Mouse (Mus musculus) forebrain, embryonic 14.5 days (tissue): ENCODE data around the gene Ube2d3. TPM values are rescaled to one million over a fixed set of nuclear protein-coding genes. Genes with fewer than 3 reads are reported as not detected.

Experiments used
- ATAC-seq: fragments of 200-750 bp; cut with Nextera tagmentation; 2 replicates; pipeline ENCODE4 v1.8.0; 2017; ENCODE audit warnings: mild to moderate bottlenecking, moderate library complexity
- DNase-seq: peaks from one replicate; pipeline ENCODE4 v3.0.0-alpha.2; 2015; ENCODE audit warnings: low spot score
- H3K27ac ChIP-seq: fragments of 300-500 bp; sonication (generic); 2 replicates; pipeline ENCODE4 v1.5.1; 2014; ENCODE audit warnings: low read depth, mild to moderate bottlenecking, control low read depth, low read length, moderate library complexity
- H3K27me3 ChIP-seq: fragments of 300-500 bp; sonication (generic); replicated peaks from 2 replicates; pipeline ENCODE4 v1.6.1; 2014; ENCODE audit warnings: low read length, control low read depth, mixed read lengths; ENCODE audit not compliant: control insufficient read depth, insufficient read depth
- H3K36me3 ChIP-seq: fragments of 300-500 bp; sonication (generic); 2 replicates; pipeline ENCODE4 v1.6.1; 2014; ENCODE audit warnings: low read length, control low read depth; ENCODE audit not compliant: control insufficient read depth, insufficient read depth
- H3K4me1 ChIP-seq: fragments of 300-500 bp; sonication (generic); 2 replicates; pipeline ENCODE4 v1.6.1; 2014; ENCODE audit warnings: antibody characterized with exemption, low read length, control low read depth; ENCODE audit not compliant: control insufficient read depth, insufficient read depth
- H3K4me2 ChIP-seq: fragments of 300-500 bp; sonication (generic); 2 replicates; pipeline ENCODE4 v1.6.1; 2014; ENCODE audit warnings: mild to moderate bottlenecking, control low read depth, low read length
- H3K4me3 ChIP-seq: fragments of 300-500 bp; sonication (generic); 2 replicates; pipeline ENCODE4 v1.5.1; 2014; ENCODE audit warnings: low read depth, low read length, control low read depth
- H3K9ac ChIP-seq: fragments of 300-500 bp; sonication (generic); 2 replicates; pipeline ENCODE4 v1.6.1; 2014; ENCODE audit warnings: mild to moderate bottlenecking, low read length, control low read depth, moderate library complexity
- H3K9me3 ChIP-seq: fragments of 300-500 bp; sonication (generic); replicated peaks from 2 replicates; pipeline ENCODE4 v1.6.1; 2016; ENCODE audit warnings: low read length, control low read depth, mixed read lengths; ENCODE audit not compliant: control insufficient read depth
- WGBS: fragments of 180-500 bp; shearing (Covaris S2); extraction: QIAGEN DNeasy Blood & Tissue Kit; methylation state at CpG from one replicate; pipeline ENCODE4 v1.1.7; 2014; 5-methylcytosine and 5-hydroxymethylcytosine counted together
- polyA plus RNA-seq: library from polyadenylated mRNA; unstranded; fragments of >200 nt; fragmentation: Nextera tagmentation; extraction: Ambion mirVana; gene quantifications from 2 replicates; pipeline ENCODE4 v1.2.1, GENCODE M21; 2014

Ube2d3 gene
- polyA plus RNA-seq, 1 experiment from 2014 or later: 473 TPM

DNA sequence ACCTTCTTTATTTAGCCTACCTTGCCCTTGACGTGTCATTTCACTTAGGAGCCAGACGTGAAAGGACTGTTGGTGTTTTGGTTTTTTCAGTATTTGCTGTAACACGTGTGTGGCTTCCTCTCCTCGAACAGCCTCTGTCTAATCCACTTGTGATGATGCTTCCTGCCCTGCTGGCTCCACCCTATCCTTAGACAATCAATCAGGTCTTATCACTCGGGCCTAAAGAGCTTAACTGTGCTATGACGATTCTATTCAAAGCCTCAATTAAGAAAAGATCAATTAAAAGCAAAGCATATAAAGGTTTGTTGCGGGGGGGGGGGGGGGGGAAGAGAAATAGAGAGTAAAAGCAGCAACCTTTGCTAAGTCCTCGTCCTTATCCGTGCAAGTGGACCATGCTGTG lies 30.6 kb upstream of the Ube2d3 start:
- H3K27ac ChIP-seq: no peak overlapping the region
- peaks cover 3% of the 10 kb centered on the region; the same call in 1 of the 2 replicates for H3K4me1 ChIP-seq
- 75% methylated on average over 8 of the region's 9 CpGs for WGBS
- H3K9me3 ChIP-seq: no peaks in the 10 kb centered on the region
- H3K27me3 ChIP-seq: no peaks in the 10 kb centered on the region
- DNase-seq (no peak), ATAC-seq (no peak)
- peaks cover 25% of the 10 kb centered on the region; the same call in 1 of the 2 replicates for H3K36me3 ChIP-seq
- H3K4me2 ChIP-seq: no peak overlapping the region
- no peak overlapping the region for H3K9ac ChIP-seq
- no peak overlapping the region for H3K4me3 ChIP-seq

- Histone ChIP-seq H3K9me3 (no peaks in the 10 kb centered on the region), H3K4me2 (no peak overlapping the region), H3K36me3 (peaks cover 25% of the 10 kb centered on the region; the same call in 1 of the 2 replicates), H3K9ac (no peak overlapping the region), H3K27ac (no peak overlapping the region), H3K4me1 (no peaks in the 10 kb centered on the region), H3K4me3 (no peak overlapping the region), H3K27me3 (no peaks in the 10 kb centered on the region)
- ATAC-seq (no peak), DNase-seq (no peak)
- WGBS: 97% methylated on average over 5 of the region's 5 CpGs
Observed at GRCm38 (mm10) chr3:135409219-135409618, 28.7 kb upstream of the Ube2d3 start.

DNA sequence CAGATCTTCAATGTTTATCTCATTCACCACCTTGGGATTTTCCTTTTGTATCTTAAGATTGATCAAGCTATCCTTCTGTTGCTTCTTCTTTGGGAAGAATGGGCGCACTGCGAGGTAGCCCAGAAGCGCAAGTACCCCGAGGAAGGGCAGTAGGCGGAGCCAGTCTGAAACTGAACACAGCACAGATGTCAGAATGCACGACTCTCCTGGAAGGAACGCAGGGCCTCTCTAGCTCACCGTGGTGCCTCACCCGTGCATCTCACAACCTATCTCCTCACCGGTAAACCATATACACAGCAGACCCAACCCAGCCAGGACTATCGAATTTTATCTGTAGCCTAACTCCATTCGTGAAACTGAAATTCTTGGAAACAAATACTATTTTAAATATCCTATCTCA lies 26.9 kb upstream of the Ube2d3 start:
- H3K4me1 ChIP-seq: no peaks in the 10 kb centered on the region
- H3K9ac ChIP-seq: no peak overlapping the region
- no peak overlapping the region for H3K4me3 ChIP-seq
- 96% methylated on average over 12 of the region's 12 CpGs for WGBS
- H3K36me3 ChIP-seq: peaks cover 21% of the 10 kb centered on the region; the same call in 1 of the 2 replicates
- no peak for ATAC-seq
- H3K27me3 ChIP-seq: no peaks in the 10 kb centered on the region
- H3K4me2 ChIP-seq: no peak overlapping the region
- H3K27ac ChIP-seq: no peak overlapping the region
- DNase-seq: no peak
- no peaks in the 10 kb centered on the region for H3K9me3 ChIP-seq

GRCm38 (mm10) chr3:135411824-135412223 lies 26.1 kb upstream of the Ube2d3 start:
- no peak for ATAC-seq
- Histone ChIP-seq H3K9me3 (no peaks in the 10 kb centered on the region), H3K4me1 (no peaks in the 10 kb centered on the region), H3K36me3 (peaks cover 20% of the 10 kb centered on the region; the same call in 1 of the 2 replicates), H3K27me3 (no peaks in the 10 kb centered on the region), H3K9ac (no peak overlapping the region), H3K4me3 (no peak overlapping the region), H3K27ac (no peak overlapping the region), H3K4me2 (no peak overlapping the region)
- WGBS: 73% methylated on average over 9 of the region's 9 CpGs
- no peak for DNase-seq

DNA sequence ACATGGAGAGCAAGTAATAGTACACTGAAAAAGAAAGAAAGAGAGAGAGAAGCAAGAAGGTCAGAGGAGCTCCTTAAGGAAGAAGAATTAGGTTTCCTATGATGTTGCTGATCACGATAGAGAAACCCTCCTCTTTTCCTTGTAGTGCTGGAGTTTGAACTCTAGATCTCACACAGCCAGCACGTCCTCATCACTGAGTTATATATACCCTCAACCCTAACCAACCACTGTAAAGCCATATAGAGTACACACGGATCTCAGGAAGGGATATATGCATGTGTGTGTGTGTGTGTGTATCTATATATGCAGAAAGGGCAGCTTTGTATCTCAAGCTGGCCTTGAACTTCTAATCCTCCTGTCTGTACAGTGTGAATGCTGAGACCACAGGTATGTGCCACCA lies 20.7 kb upstream of the Ube2d3 start:
- Histone ChIP-seq H3K9ac (no peak overlapping the region), H3K4me1 (peaks cover 5% of the 10 kb centered on the region), H3K9me3 (no peaks in the 10 kb centered on the region), H3K27me3 (no peaks in the 10 kb centered on the region), H3K4me3 (no peak overlapping the region), H3K4me2 (no peak overlapping the region), H3K27ac (no peak overlapping the region), H3K36me3 (0 out of 2 replicates have a peak, but pooled peaks cover 4% of the 10 kb centered on the region)
- no peak for DNase-seq
- ATAC-seq: no peak
- WGBS: 82% methylated on average over 3 of the region's 3 CpGs

DNA sequence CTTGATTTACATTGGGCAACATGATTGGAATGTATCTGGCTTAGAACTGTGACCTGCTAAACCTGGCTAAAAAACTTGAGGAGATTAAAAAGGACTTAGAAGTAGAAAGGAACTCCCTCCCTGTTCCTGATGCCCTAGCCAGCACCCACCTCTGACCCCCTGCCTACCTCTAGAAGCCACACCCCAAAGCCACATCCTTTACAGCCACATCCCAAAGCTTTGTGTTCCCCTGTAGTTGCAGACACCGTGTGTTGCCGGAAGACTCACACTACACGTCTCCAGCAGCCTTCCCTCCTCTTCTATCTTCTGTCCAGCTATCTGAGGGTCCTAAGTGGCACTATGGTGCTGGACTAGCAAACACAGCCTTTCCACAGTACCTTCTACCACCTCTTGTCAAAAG lies 20.1 kb upstream of the Ube2d3 start:
- Histone ChIP-seq H3K27ac (no peak overlapping the region), H3K4me2 (no peak overlapping the region), H3K36me3 (0 out of 2 replicates have a peak, but pooled peaks cover 4% of the 10 kb centered on the region), H3K9me3 (no peaks in the 10 kb centered on the region), H3K9ac (no peak overlapping the region), H3K4me3 (no peak overlapping the region), H3K27me3 (no peaks in the 10 kb centered on the region), H3K4me1 (peaks cover 7% of the 10 kb centered on the region)
- 87% methylated on average over 3 of the region's 3 CpGs for WGBS
- ATAC-seq (no peak), DNase-seq (no peak)

DNA sequence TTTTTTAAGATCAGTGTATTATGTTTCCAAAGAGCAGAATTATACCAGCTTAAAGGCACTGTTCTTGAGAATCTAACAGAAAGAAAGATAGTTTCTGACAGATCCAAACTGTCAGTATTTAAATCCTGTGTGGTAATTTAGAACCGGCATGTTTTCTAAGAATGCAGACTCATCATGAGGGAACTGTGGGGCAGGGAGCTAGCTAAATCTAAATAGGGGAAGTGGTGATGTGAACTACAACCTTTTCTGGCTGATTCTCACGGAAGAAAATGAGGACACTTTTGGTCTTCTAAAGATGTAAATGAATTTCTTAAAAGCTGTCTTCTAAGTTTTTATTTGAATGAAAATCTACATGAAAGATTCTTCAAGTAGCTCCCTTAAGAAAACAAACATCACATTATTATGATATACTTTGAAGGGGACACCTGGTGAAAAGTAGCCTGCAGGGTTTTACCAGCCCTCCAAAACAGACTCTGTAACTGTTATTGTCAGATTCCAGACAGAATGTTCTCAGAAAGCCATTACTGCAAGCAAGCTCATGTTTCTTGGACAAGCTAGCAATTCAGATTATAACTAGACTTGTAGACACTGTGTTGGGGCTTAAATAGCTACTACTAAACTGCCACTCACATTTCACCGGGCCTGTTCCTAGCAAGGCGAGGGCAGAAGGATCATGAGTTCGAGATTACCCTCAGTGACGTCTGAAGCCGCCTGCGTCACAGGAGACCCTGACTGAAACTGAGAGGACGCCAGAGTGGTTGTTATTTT lies 17.2 kb upstream of the Ube2d3 start:
- no peak overlapping the region for H3K4me3 ChIP-seq

DNA sequence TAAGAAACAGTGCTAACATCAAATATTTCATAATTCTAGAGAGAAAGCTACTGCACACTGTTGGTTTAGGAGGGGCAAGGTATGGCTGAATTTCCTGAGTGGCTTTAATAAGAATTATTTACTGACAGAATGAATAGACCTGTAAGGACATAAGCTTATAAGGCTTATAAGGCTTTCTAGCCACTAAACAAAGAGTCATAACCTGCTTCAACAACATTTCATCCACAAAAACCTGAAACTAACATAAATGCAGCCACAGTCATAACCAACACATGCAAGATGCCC lies 16.7 kb upstream of the Ube2d3 start:
- H3K9me3 ChIP-seq: no peaks in the 10 kb centered on the region
- H3K4me3 ChIP-seq: no peak overlapping the region
- ATAC-seq: no peak
- H3K36me3 ChIP-seq: 0 out of 2 replicates have a peak, but pooled peaks cover 4% of the 10 kb centered on the region
- H3K4me1 ChIP-seq: peaks cover 13% of the 10 kb centered on the region
- H3K27ac ChIP-seq: no peak overlapping the region
- H3K9ac ChIP-seq: no peak overlapping the region
- H3K4me2 ChIP-seq: no peak overlapping the region
- no peak for DNase-seq
- no peaks in the 10 kb centered on the region for H3K27me3 ChIP-seq

More for the DNA sequence above, 17.2 kb upstream of the Ube2d3 start:
- no peak overlapping the region for H3K27ac ChIP-seq
- no peaks in the 10 kb centered on the region for H3K27me3 ChIP-seq
- no peak for ATAC-seq
- no peak for DNase-seq
- H3K36me3 ChIP-seq: 0 out of 2 replicates have a peak, but pooled peaks cover 4% of the 10 kb centered on the region
- H3K9ac ChIP-seq: no peak overlapping the region
- peaks cover 13% of the 10 kb centered on the region for H3K4me1 ChIP-seq
- 91% methylated on average over 9 of the region's 9 CpGs for WGBS
- H3K9me3 ChIP-seq: no peaks in the 10 kb centered on the region
- H3K4me2 ChIP-seq: no peak overlapping the region

DNA sequence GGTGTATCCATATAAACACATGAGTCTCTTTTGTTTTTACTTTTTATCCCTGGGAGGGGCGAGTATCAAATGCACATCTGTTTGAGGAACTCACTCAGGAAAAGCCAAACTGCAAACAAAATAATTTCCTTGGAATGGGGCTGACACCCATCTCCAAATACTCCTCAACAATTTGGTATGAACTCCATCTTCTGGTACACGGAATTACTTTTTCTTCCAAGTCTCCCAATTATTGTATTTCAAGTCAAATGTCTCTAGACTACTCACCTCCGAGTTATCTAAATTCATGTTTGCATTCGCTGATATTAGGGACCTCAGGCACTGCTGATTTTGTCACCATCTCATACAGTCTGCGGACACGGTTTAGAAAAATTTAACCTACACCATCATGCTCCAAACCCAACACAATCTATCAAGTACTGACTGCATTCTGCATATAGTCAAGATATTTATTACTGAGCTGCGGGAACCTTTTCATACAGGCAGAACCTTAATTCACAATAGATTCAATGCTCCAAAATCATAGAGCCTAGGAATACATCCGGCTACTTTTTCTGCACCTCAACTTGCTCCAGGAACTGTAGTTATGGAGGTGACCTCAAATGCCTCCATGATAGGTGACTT lies 15.6 kb upstream of the Ube2d3 start:
- DNase-seq (no peak), ATAC-seq (no peak)
- WGBS: 34% methylated on average over 8 of the region's 8 CpGs
- Histone ChIP-seq H3K27me3 (no peaks in the 10 kb centered on the region), H3K4me3 (peak overlapping the region; percentile 57), H3K9ac (peak overlapping the region; percentile 80), H3K36me3 (no peaks in the 10 kb centered on the region), H3K4me2 (peak overlapping the region; percentile 74), H3K4me1 (peaks cover 13% of the 10 kb centered on the region), H3K27ac (peak overlapping the region; percentile 95), H3K9me3 (no peaks in the 10 kb centered on the region)
